Mouse (Mus musculus) small intestine, adult 2 months (tissue): Measurements from ENCODE around the gene Adam6b. TPM values are rescaled to one million over a fixed set of nuclear protein-coding genes. Genes with fewer than 3 reads are reported as not detected.
A peak's percentile ranks its signal among the peaks of the same experiment; 100 is the strongest.
"Not testable (repeated sequence)": the region's sequence is repeated elsewhere in the genome, so short reads cannot be mapped to it uniquely, and the experiment has no call there.

Source experiments
- H3K27ac ChIP-seq: fragments of 200-500 bp; 2 replicates; pipeline ENCODE4 v1.5.1; 2012; ENCODE audit warnings: low read depth, low read length, control low read depth, inconsistent platforms; ENCODE audit not compliant: insufficient read depth
- H3K27me3 ChIP-seq: fragments of 200-500 bp; 2 replicates; pipeline ENCODE4 v1.6.1; 2012; ENCODE audit warnings: mild to moderate bottlenecking, moderate library complexity, low read length, inconsistent platforms; ENCODE audit not compliant: control insufficient read depth, insufficient read depth
- H3K36me3 ChIP-seq: fragments of 200-500 bp; 2 replicates; pipeline ENCODE4 v1.6.1; 2012; ENCODE audit warnings: mild to moderate bottlenecking, low read length, control low read depth, inconsistent platforms; ENCODE audit not compliant: control insufficient read depth, insufficient read depth
- H3K4me1 ChIP-seq: fragments of 200-500 bp; 2 replicates; pipeline ENCODE4 v1.6.1; 2012; ENCODE audit warnings: low read length, inconsistent platforms, mixed read lengths; ENCODE audit not compliant: control insufficient read depth, insufficient read depth, insufficient read length
- H3K4me3 ChIP-seq: fragments of 200-500 bp; 2 replicates; pipeline ENCODE4 v1.5.1; 2012; ENCODE audit warnings: low read depth, mild to moderate bottlenecking, control low read depth, inconsistent platforms, low read length, moderate library complexity
- CTCF ChIP-seq: fragments of 200-500 bp; IDR thresholded peaks from 2 replicates; pipeline ENCODE4 v1.5.1; 2012; ENCODE audit warnings: low read depth, mild to moderate bottlenecking, control low read depth, inconsistent platforms, low read length, moderate library complexity, mixed read lengths; ENCODE audit not compliant: insufficient replicate concordance, insufficient read length; ENCODE audit errors: extremely low read depth
- POLR2A ChIP-seq: fragments of 200-500 bp; IDR thresholded peaks from 2 replicates; pipeline ENCODE4 v1.6.1; 2012; ENCODE audit warnings: low read depth, mild to moderate bottlenecking, control low read depth, inconsistent platforms, low read length, moderate library complexity
- WGBS: fragments of 180-500 bp; shearing (Covaris S2); methylation state at CpG from one replicate; pipeline ENCODE4 v1.1.7; 2018; 5-methylcytosine and 5-hydroxymethylcytosine counted together
- polyA plus RNA-seq: library from polyadenylated mRNA; depleted of rRNA; stranded (reverse); fragments of >200 nt; gene quantifications from 2 replicates; pipeline ENCODE4 v1.2.3, GENCODE M21; 2012; rRNA removed

Adam6b gene
- polyA plus RNA-seq, 1 experiment = not detected

DNA sequence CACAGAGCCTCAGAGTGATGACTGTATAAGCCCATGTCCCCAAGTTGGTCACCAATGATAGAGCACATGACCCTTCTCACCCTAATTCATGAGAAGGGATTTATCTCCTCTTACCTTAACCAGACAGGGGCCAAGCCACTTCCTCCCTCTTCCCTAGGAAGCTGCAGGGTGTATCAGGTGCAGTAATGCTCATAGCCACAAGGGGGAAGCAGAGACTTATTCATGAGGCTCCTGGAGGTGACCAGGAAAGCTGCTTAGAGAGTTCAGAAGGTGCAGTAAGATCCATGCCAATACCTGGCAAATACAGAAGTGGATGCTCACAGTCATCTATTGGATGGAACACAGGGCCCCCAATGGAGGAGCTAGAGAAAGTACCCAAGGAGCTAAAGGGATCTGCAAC is 1.6 kb upstream of the Adam6b start:
- not testable (repeated sequence) for H3K36me3 ChIP-seq, H3K27me3 ChIP-seq, H3K27ac ChIP-seq, H3K4me3 ChIP-seq, H3K4me1 ChIP-seq
- TF ChIP-seq CTCF = peak; percentile 66; the same call in 1 of the 2 replicates

- Histone ChIP-seq H3K4me3 (no peak overlapping the region), H3K4me1 (no peaks in the 10 kb centered on the region), H3K27ac (no peak overlapping the region), H3K27me3 (no peaks in the 10 kb centered on the region), H3K36me3 (no peaks in the 10 kb centered on the region)
- WGBS = 70% methylated on average over 2 of the region's 2 CpGs
- TF ChIP-seq CTCF = no peak
- no peak for TF ChIP-seq POLR2A
Measured at GRCm38 (mm10) chr12:113525901-113526300, 36.6 kb downstream of the Adam6b start.

Other genes with a start within 250 kb of the Adam6b start
- gene Adam6a, start 54.4 kb downstream of the Adam6b start, polyA plus RNA-seq = not detected in 2 replicates